Mouse (Mus musculus) fat pad, adult 2 months (tissue): ENCODE data around the gene Ankrd13a.
"Not testable (repeated sequence)": the region's sequence is repeated elsewhere in the genome, so short reads cannot be mapped to it uniquely, and the experiment has no call there.

Source experiments
- DNase-seq: peaks from one replicate; pipeline ENCODE4 v3.0.0-alpha.2; 2011; ENCODE audit warnings: low read depth, low spot score; ENCODE audit errors: extremely low read depth

Ankrd13a gene

DNA sequence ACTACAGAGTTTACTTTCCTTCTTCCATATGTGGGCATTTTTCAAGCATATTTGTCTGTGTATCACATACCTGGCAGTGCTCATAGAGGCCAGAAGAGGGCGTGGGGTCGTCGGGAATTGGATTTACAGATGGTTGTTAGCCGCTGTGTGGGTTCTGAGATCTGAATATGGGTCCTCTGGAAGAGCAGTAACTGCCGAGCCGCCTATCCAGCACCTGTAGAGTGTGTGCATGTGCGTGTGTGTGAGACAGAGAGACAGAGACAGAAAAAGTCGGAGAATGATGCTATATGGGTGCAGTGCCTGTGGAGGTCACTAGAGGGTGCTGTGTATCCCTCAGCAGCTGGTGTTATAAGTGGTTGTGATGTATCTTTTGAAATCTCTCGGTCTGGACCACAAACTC, 49.7 kb downstream of the Ankrd13a start:
- DNase-seq, result no peak

DNA sequence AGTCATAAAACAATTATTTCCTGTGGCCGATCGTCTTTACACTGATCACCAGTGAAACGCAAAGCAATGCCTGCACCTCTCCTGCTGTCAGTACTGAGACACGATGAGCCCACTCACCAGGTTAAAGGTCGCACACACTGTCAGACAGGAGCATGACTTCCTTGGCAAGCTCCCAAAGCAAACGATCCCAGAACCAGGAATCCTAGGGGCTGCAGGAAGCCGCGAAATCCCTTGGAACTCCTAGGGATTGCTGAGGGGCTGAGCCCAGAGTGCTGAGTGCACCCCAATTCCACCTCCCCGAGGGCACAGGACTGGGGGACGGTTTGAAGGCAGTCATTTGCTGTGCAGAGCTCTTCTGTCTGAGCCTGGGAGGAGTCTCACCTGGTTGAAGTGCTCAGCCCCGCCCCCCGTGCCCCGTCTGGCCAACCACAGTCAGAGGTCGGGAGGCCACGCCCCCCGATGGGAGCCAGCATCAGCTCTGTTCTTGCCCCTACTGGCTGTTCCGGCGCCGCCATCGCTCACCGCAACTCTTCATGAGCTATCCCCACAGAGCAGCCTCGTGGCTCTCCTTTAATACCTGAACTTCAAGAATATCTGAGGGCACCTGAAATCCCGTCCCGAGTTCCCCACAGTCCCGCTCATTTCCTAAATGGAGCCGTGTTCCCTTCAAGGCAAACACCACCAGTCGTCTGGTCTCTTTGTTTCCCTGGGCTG, 51.7 kb downstream of the Ankrd13a start:
- no peak for DNase-seq

DNA sequence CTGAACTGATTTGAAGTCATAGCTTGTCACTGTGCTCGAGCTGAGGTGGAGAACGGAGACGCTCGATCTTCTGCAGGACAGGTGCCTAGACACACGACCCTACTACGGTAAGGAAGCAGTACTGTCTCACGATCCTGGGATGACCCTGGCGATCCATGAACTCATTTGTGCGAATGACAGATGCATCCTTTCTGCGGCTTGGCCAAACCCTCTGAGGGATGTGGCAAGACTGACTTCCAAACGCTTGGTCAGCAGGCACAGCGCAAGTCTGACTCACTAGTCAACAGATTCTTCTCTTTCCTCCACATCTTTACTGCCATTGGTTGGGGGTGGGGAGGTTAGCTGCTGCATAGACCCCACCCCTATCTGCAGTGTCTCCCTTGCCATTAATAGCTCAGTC, 53.0 kb downstream of the Ankrd13a start:
- DNase-seq, result no peak

DNA sequence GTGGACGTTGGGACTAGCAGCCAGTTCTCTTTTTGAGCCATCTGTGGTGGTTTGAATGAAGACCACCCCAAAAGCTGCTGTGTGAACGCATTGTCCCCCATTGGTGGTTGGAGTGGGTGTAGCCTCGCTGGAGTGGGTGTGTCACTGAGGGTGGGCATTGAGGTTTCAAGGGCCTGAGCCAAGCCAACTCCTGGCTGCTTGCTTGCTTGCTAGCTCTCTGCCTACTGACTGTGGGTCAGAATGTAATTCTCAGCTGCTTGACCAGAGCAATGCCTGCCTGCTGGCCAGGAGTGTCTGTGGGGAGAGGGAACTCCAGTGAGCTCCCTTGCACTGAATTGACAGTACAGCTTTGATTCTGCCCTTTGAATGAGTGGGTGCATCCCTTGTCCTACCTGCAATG, 55.3 kb downstream of the Ankrd13a start:
- DNase-seq, result no peak

DNA sequence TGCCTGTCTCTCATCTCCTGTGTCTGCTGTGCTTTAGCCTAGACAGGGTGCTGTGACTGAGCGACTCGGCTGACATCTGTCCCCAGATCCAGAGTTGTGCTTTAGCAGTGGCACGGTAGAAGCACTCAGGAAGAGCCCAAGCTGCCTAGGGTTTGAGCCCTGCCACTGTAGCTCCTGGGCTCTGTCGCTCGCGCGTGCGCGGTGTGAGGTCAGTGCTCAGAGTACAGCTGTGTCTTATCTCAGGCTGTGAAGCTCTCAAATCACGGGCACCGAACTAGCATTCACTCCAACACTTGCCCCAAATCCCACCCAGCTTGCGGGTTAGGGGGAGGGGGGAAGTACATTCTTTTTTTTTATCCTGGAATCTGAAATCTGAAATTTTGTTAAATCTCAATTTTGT, 62.4 kb downstream of the Ankrd13a start:
- DNase-seq, result no peak

DNA sequence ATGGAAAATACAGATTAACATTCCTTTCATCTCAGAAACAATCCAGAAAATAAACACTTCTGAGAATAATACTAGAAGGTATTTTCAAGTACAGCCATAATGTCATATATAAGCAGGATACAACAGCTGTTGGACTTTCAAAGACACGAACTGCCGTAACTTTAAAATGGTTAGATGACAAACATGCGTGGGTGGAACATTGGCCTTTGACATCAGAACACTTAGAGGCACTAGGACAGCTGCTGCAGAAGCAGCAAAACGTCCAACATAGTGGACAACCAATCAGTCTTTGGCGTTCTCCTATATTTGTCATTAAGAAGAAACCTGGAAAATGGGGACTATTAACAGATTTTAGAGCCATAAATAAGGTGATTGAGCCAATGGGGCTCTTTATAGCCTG, 66.0 kb downstream of the Ankrd13a start:
- DNase-seq, result not testable (repeated sequence)

DNA sequence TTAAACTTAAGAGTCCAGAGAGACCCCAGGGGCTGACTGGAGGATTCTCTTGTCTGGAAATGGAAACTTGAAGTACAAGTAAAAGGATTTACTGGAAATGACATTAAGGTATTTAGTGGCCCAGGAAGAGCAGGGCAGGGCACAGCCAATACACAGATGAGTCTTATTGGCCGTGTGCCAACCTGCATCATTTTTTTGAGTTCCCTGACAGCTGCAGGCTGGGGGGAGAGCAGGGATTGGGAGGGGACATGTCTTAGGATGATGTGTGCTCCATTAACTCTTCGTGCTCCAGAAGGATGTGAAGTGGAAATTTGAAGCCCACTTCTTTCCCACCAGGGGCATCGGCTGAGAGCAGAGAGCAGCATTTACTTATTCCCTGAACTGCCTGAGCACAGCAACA, 67.7 kb downstream of the Ankrd13a start:
- not testable (repeated sequence) for DNase-seq

DNA sequence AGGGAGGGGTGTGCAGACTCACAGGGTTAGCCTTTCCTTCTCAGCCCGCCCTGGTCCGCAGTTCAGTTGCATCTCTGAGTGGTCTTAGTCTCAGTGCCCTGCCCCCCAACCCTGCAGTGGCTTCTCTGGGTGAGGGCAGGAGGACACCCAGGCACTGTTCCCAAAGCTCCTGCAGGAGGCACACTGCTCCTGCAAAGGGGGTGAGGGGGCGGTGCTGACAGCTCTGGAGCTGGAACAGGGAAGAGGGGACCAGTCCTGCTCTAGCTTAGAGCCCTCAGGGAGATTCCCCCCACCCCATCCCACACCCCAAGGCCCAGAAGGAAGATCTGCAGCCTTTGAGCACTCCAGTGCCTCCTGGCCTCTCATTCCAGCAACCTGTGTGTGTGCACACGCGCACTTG, 68.2 kb downstream of the Ankrd13a start:
- no peak for DNase-seq

DNA sequence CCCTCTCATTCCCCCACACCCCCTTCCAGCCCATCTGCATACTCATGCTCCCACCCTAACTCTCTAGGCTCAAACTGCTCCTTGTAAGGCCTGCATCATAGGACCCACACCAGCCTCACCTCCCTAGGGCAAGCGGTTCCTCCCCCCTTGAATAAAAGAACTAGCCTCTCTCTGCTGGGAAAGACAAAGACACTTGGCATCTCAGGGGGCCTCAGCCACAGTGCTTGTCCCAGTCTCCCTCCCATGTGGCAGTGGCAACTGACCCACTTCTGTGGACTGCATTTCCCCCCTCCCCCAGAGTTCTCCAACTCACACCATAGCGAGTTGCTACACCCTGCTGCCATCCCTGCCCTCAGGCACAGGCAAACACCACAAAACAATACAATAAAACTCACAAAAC, 69.9 kb downstream of the Ankrd13a start:
- not testable (repeated sequence) for DNase-seq

DNA sequence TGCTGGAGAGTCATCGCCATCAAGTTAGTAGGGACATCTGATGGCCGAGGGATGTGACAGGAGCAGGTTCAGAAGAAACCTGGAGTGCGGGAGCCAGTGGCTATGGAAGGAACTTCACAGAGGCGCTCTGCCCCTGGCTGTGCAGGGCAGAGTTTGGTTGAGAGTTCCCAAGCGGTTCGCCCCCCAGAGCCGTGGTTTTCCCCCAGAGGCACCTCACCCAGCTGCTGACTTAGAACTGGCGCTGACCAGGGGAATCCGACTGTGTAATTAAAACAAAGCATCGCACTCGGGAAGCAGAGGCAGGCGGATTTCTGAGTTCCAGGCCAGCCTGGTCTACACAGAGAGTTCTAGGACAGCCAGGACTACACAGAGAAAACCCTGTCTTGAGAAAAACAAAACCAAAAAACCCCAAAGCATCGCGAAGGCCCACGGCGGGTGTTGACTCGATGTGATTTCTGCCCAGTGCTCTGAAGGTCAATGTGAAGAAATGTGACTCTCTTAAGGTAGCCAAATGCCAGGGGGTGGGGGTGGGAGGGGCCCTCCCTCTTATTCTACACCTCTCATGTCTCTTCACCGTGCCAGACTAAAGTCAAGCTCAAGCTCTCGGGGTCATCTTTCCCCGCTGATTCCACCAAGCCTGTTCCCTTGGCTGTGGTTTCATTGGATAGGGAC, 77.2 kb downstream of the Ankrd13a start:
- no peak for DNase-seq

DNA sequence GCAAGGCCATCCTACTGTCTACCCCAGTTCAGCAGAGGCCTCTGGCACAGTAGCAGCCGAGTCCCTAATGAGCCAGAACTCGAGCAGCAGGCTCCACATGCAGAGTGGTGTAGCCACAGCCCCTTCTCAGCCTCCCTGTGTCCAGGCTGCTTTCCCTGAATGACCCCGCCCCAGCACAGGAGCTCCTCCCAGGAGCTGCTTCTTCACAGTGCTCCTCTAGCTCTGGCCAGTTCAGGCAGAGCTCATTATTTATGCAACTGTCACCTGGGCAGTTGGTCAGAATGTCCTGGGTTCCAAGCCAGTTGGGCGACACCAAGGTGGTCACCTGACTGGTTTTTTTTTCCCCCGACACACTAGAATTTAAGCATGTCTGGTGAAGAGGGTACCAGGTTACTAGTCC, 78.9 kb downstream of the Ankrd13a start, which contains the start of gene 4930519G04Rik:
TSS of gene 4930519G04Rik (plus strand) at position 301 of the 400 bp plus-strand sequence.
- DNase-seq, result not testable (repeated sequence)
